Mouse (Mus musculus) liver, postnatal 0 days (tissue): Measurements from ENCODE around the gene Cfap58.

ENCODE experiments used
- CTCF ChIP-seq: sonication (generic); IDR thresholded peaks from 2 replicates; pipeline ENCODE4 v1.5.1; 2016; ENCODE audit warnings: antibody characterized with exemption, low read depth
- EP300 ChIP-seq: IDR thresholded peaks from 2 replicates; pipeline ENCODE4 v1.6.1; 2016; ENCODE audit warnings: antibody characterized with exemption, low read depth, mild to moderate bottlenecking

- no peak for TF ChIP-seq CTCF
- no peak for TF ChIP-seq EP300
These were observed 64.3 kb downstream of the Cfap58 start for GRCm38 (mm10) chr19:48001774-48002173.
